Mouse (Mus musculus): Measurements from ENCODE around the gene Gm21317.
"Not testable (repeated sequence)": the region's sequence is repeated elsewhere in the genome, so short reads cannot be mapped to it uniquely, and the experiment has no call there.

Gm21317 gene

DNA sequence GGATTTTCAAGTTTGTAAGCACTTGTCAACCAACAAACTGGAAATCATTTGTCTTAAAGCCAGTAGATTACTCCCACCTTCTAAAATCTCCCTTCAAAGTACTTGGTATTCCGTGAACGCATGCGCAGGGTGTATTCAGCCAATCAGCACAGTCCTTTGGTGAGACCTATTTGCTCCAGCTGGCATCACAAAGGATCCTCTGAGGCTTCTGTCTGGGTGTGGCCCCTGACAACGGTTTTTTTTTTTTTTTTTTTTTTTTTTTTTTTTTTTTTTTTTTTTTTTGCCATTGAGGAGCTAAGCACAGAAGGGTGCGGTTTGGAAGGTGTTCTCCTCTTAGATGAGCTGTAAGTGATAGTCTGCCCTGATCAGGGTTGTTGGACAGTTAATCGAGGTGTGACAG lies at the start of gene Gm21317:
Gene Gm21317, plus strand, starts transcription at position 301 of the 400 bp plus-strand sequence.
- DNase-seq (ENCODE audit: extremely low read depth, insufficient read length, low spot score): not testable (repeated sequence)
